In the genomic region with DNA sequence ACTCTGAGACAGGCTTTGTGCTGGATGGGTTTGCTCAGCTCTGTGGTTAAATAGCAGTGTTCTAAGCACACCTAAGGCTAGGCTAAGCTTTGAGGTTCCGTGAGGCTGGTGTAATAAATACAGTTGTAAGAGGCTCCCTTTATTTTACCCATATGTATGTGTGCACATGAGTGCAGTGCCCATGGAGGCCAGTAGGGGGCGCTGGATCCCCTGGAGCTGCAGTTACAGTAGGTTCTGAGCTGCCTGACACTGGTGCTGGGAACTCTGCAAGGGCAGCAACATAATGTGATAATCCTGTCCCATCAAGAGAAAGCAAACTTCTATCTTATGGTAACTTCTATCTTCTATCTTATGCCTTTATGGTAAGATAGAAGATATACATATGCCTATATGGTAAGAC, we compare ENCODE assay signal across 15 mouse cellular contexts. TPM values are rescaled to one million over a fixed set of nuclear protein-coding genes. Genes with fewer than 3 reads are reported as not detected.
DNase-seq lines count a peak whose midpoint lies in the region; ATAC-seq and TF ChIP-seq lines count a peak whose summit lies in the region.
"Had no signal": no experiment of that assay in that cellular context is flagged by ENCODE, and none has a peak within 500 bp of the region (broad histone marks: within the 10 kb centered on the region; RNA-seq: fewer than 3 reads in every experiment).

No protein-coding gene starts in this region.

- H3K9me3 ChIP-seq in forebrain, postnatal 0 days (ENCODE audit: low read length): no peaks in the 10 kb centered on the region
- H3K9me3 ChIP-seq in forebrain, embryonic 14.5 days (replicated peaks; ENCODE audit: control insufficient read depth, low read length): 0 out of 2 replicates have a peak, but pooled peaks cover 4% of the 10 kb centered on the region
- peaks cover 3% of the 10 kb centered on the region; the same call in 1 of the 2 replicates for H3K9me3 ChIP-seq in liver, embryonic 14.5 days (ENCODE audit: control insufficient read depth, low read length)
- H3K9me3 ChIP-seq in CH12.LX (replicated peaks; ENCODE audit: low read length): peaks cover 6% of the 10 kb centered on the region
- H3K9me3 ChIP-seq: hindbrain, embryonic 15.5 days had no signal

- TF ChIP-seq EP300 in liver, embryonic 14.5 days (IDR thresholded peaks at IDR 0.05; ENCODE audit: low read depth): no peak
- TF ChIP-seq EP300 in CH12.LX (IDR thresholded peaks at IDR 0.05; ENCODE audit: low read length): no peak

- TF ChIP-seq POLR2A in CH12.LX (IDR thresholded peaks at IDR 0.05; ENCODE audit: low read depth, low read length): no peak
- no peak for TF ChIP-seq POLR2A in bone marrow macrophage, adult 2 months (IDR thresholded peaks at IDR 0.05; ENCODE audit: borderline replicate concordance, low read depth, low read length)

- in situ Hi-C loops in CH12.LX (cut with MboI; ENCODE audit: low pct_ligation_motif_present, low pct_unique_long_range_greater_than_20kb, low sequenced_read_pairs): loop anchor here (10.0 kb wide), 2 partner anchors 96 to 386 kb away; no protein-coding TSS in a partner anchor

- no peak overlapping the region for H3K4me3 ChIP-seq in forebrain, postnatal 0 days (ENCODE audit: low read depth, low read length)
- H3K4me3 ChIP-seq in forebrain, embryonic 14.5 days (ENCODE audit: low read depth, low read length): no peak overlapping the region
- H3K4me3 ChIP-seq in liver, embryonic 14.5 days (ENCODE audit: insufficient read depth in 1 of 2, low read depth in 2 of 2, low read length in 2 of 2): no peak overlapping the region
- no peak overlapping the region for H3K4me3 ChIP-seq in CH12.LX (replicated peaks in 1 of 3; ENCODE audit: low read depth in 2 of 3, low read length in 2 of 3, poor library complexity in 1 of 3)
- no peak overlapping the region for H3K4me3 ChIP-seq in bone marrow macrophage, adult 2 months (ENCODE audit: insufficient read depth, low read length)
- H3K4me3 ChIP-seq: embryonic facial prominence, embryonic 10.5 days; hindbrain, embryonic 15.5 days had no signal

- ATAC-seq in forebrain, postnatal 0 days: no peak
- no peak for ATAC-seq in forebrain, embryonic 14.5 days
- ATAC-seq in liver, embryonic 14.5 days (ENCODE audit: insufficient read depth): no peak

- WGBS in forebrain, postnatal 0 days: 69% methylated on average over 2 of the region's 2 CpGs
- WGBS in forebrain, embryonic 14.5 days: 54% methylated on average over 2 of the region's 2 CpGs
- WGBS in liver, embryonic 14.5 days (ENCODE audit: insufficient replicate concordance): 45% methylated on average over 2 of the region's 2 CpGs

- H3K9ac ChIP-seq in forebrain, postnatal 0 days: no peak overlapping the region
- H3K9ac ChIP-seq in forebrain, embryonic 14.5 days (ENCODE audit: low read length): no peak overlapping the region
- H3K9ac ChIP-seq in liver, embryonic 14.5 days (replicated peaks): no peak overlapping the region
- H3K9ac ChIP-seq in CH12.LX (ENCODE audit: insufficient read depth, low read depth): no peak overlapping the region
- H3K9ac ChIP-seq: hindbrain, embryonic 15.5 days had no signal

- H3K27ac ChIP-seq in forebrain, postnatal 0 days (ENCODE audit: low read depth, low read length): no peak overlapping the region
- H3K27ac ChIP-seq in forebrain, embryonic 14.5 days (ENCODE audit: low read depth, low read length): no peak overlapping the region
- no peak overlapping the region for H3K27ac ChIP-seq in liver, embryonic 14.5 days
- H3K27ac ChIP-seq in CH12.LX (ENCODE audit: insufficient read depth, low read depth): no peak overlapping the region
- no peak overlapping the region for H3K27ac ChIP-seq in bone marrow macrophage, adult 2 months (ENCODE audit: insufficient read depth, low read depth, low read length)
- H3K27ac ChIP-seq: embryonic facial prominence, embryonic 10.5 days; hindbrain, embryonic 15.5 days had no signal

- H3K79me2 ChIP-seq in CH12.LX (replicated peaks; ENCODE audit: control insufficient read depth, extremely low read depth, insufficient read depth, poor library complexity, severe bottlenecking): no peaks in the 10 kb centered on the region

- dilution Hi-C loops in CH12.LX (cut with MboI; ENCODE audit: extremely low pct_ligation_motif_present, extremely low pct_unique_long_range_greater_than_20kb, low sequenced_read_pairs): no loop called here

- H3K36me3 ChIP-seq in forebrain, postnatal 0 days (ENCODE audit: insufficient read depth): peaks cover 23% of the 10 kb centered on the region
- peaks cover 27% of the 10 kb centered on the region; the same call in 1 of the 2 replicates for H3K36me3 ChIP-seq in forebrain, embryonic 14.5 days (ENCODE audit: control insufficient read depth, insufficient read depth, low read length)
- H3K36me3 ChIP-seq in liver, embryonic 14.5 days (replicated peaks; ENCODE audit: control insufficient read depth, insufficient read depth, low read depth): no peaks in the 10 kb centered on the region
- H3K36me3 ChIP-seq in CH12.LX (replicated peaks in 1 of 2; ENCODE audit: control insufficient read depth in 1 of 2, insufficient read depth in 1 of 2, low read length in 1 of 2): no peaks in the 10 kb centered on the region

- TF ChIP-seq RAD21 in CH12.LX (IDR thresholded peaks at IDR 0.05; ENCODE audit: low read depth, low read length): no peak

- H3K4me2 ChIP-seq in forebrain, postnatal 0 days (ENCODE audit: low read depth): no peak overlapping the region
- H3K4me2 ChIP-seq in forebrain, embryonic 14.5 days (ENCODE audit: low read length): no peak overlapping the region
- H3K4me2 ChIP-seq in liver, embryonic 14.5 days (ENCODE audit: low read depth): no peak overlapping the region
- no peak overlapping the region for H3K4me2 ChIP-seq in CH12.LX (ENCODE audit: insufficient read depth, low read depth, poor library complexity, severe bottlenecking)
- H3K4me2 ChIP-seq: hindbrain, embryonic 15.5 days had no signal

- no peaks in the 10 kb centered on the region for H3K27me3 ChIP-seq in forebrain, postnatal 0 days (ENCODE audit: insufficient read depth, low read length)
- no peaks in the 10 kb centered on the region for H3K27me3 ChIP-seq in forebrain, embryonic 14.5 days (replicated peaks; ENCODE audit: control insufficient read depth, insufficient read depth, low read length)
- no peaks in the 10 kb centered on the region for H3K27me3 ChIP-seq in liver, embryonic 14.5 days (ENCODE audit: control insufficient read depth, insufficient read depth, low read length)
- no peaks in the 10 kb centered on the region for H3K27me3 ChIP-seq in CH12.LX (replicated peaks)
- H3K27me3 ChIP-seq: hindbrain, embryonic 15.5 days had no signal

- H3K4me1 ChIP-seq in forebrain, postnatal 0 days (ENCODE audit: insufficient read depth): no peaks in the 10 kb centered on the region
- no peaks in the 10 kb centered on the region for H3K4me1 ChIP-seq in forebrain, embryonic 14.5 days (ENCODE audit: control insufficient read depth, insufficient read depth, low read length)
- H3K4me1 ChIP-seq in liver, embryonic 14.5 days (replicated peaks; ENCODE audit: control insufficient read depth in 2 of 2, insufficient read depth in 2 of 2, low read length in 1 of 2): no peaks in the 10 kb centered on the region
- H3K4me1 ChIP-seq in CH12.LX (ENCODE audit: control insufficient read depth in 1 of 2, insufficient read depth in 2 of 2): no peaks in the 10 kb centered on the region
- no peaks in the 10 kb centered on the region for H3K4me1 ChIP-seq in bone marrow macrophage, adult 2 months (ENCODE audit: control insufficient read depth, insufficient read depth, low read length)
- H3K4me1 ChIP-seq: embryonic facial prominence, embryonic 10.5 days; hindbrain, embryonic 15.5 days had no signal

- peak; percentile 40 for TF ChIP-seq CTCF in forebrain, postnatal 0 days (IDR thresholded peaks at IDR 0.05; ENCODE audit: low read depth)
- TF ChIP-seq CTCF in liver, embryonic 14.5 days (IDR thresholded peaks at IDR 0.05; ENCODE audit: low read depth): peak; percentile 74
- TF ChIP-seq CTCF in CH12.LX (conservative IDR thresholded peaks at IDR 0.05 in 1 of 2, IDR thresholded peaks at IDR 0.05 in 1 of 2; ENCODE audit: low read depth in 2 of 2, low read length in 2 of 2): peak; percentile 35 to 43; a peak in 2 of 4 replicates
- TF ChIP-seq CTCF in bone marrow macrophage, adult 2 months (IDR thresholded peaks at IDR 0.05; ENCODE audit: low read depth, low read length): peak; percentile 56; the same call in 1 of the 2 replicates

- no peak for DNase-seq in forebrain, postnatal 0 days
- DNase-seq in forebrain, embryonic 14.5 days (ENCODE audit: low spot score): no peak
- no peak for DNase-seq in liver, embryonic 14.5 days (ENCODE audit: low read depth in 3 of 3, low spot score in 3 of 3)
- DNase-seq in liver: no peak
- DNase-seq in CH12.LX (ENCODE audit: extremely low read depth): no peak
- no peak for DNase-seq in embryo, embryonic 9.5 days (ENCODE audit: extremely low spot score)
- DNase-seq in adrenal gland, adult (ENCODE audit: inconsistent age in 2 of 2, low spot score in 1 of 2): no peak
- DNase-seq: cerebellum, postnatal 10 days; heart, adult 18-20 months; heart, postnatal 10 days; left cerebral cortex, postnatal 4 days; midbrain, embryonic 14.5 days had no signal

TF ChIP-seq in CH12.LX, 34 proteins besides CTCF, POLR2A, EP300 and RAD21 (continues in another document):
- TF ChIP-seq MAZ (IDR thresholded peaks at IDR 0.05; ENCODE audit: low read depth, low read length) (no peak), BHLHE40 (IDR thresholded peaks at IDR 0.05; ENCODE audit: low read depth, low read length) (no peak)

RNA-seq across cellular contexts. Expression of a gene that starts 47.7 kb away (rescaled TPM):
- 29.9 and 34.0 TPM in 2 replicates for total RNA-seq in forebrain, postnatal 0 days (2014; rRNA removed)
- polyA plus RNA-seq in forebrain, postnatal 0 days (2015; fragmentation: Nextera tagmentation; extraction: Ambion mirVana): 24.2 and 26.1 TPM in 2 replicates
- polyA plus RNA-seq in forebrain, embryonic 14.5 days (2014; fragmentation: Nextera tagmentation; extraction: Ambion mirVana): 22.0 and 23.7 TPM in 2 replicates
- polyA plus RNA-seq in liver, embryonic 14.5 days (2012; rRNA removed): 0.57 and 0.75 TPM in 2 replicates
- polyA plus RNA-seq in liver, embryonic 14.5 days (2014; fragmentation: Nextera tagmentation; extraction: Ambion mirVana): 0.80 and 0.88 TPM in 2 replicates
- total RNA-seq in CH12.LX (2012; rRNA removed) (0.84 and 1.1 TPM in 2 replicates), CH12.LX (2014; rRNA removed) (0.54 and 0.65 TPM in 2 replicates)
- 0.81 and 1.0 TPM in 2 replicates for polyA plus RNA-seq in CH12.LX (2012; ENCODE audit: insufficient read length, low read depth)
- 4.7 and 5.7 TPM in 2 replicates for polyA plus RNA-seq in bone marrow macrophage, adult 2 months (2012; ENCODE audit: insufficient read depth, insufficient read length, missing spikeins)

RNA-seq across cellular contexts. Expression of a gene that starts 58.6 kb away (rescaled TPM):
- 0.54 and 1.6 TPM in 2 replicates for total RNA-seq in forebrain, postnatal 0 days (2014; rRNA removed)
- polyA plus RNA-seq in forebrain, postnatal 0 days (2015; fragmentation: Nextera tagmentation; extraction: Ambion mirVana): 0.09 and 0.31 TPM in 2 replicates
- polyA plus RNA-seq in forebrain, embryonic 14.5 days (2014; fragmentation: Nextera tagmentation; extraction: Ambion mirVana): 0.05 TPM in 1 of 2 replicates, not detected in the other
- 0.01 TPM in 2 replicates for polyA plus RNA-seq in liver, embryonic 14.5 days (2012; rRNA removed)
- polyA plus RNA-seq in liver, embryonic 14.5 days (2014; fragmentation: Nextera tagmentation; extraction: Ambion mirVana): not detected in 2 replicates
- total RNA-seq in CH12.LX (2012; rRNA removed) (0.04 TPM in 1 of 2 replicates, not detected in the other), CH12.LX (2014; rRNA removed) (not detected in 2 replicates)
- not detected in 2 replicates for polyA plus RNA-seq in CH12.LX (2012; ENCODE audit: insufficient read length, low read depth)
- not detected in 2 replicates for polyA plus RNA-seq in bone marrow macrophage, adult 2 months (2012; ENCODE audit: insufficient read depth, insufficient read length, missing spikeins)
